Mouse (Mus musculus) ES-E14 (cell line): ENCODE results near the gene Prm3.

Experiments used
- CHD2 ChIP-seq: IDR thresholded peaks from 2 replicates; pipeline ENCODE4 v1.6.1; 2014; ENCODE audit warnings: mild to moderate bottlenecking, low read depth, low read length, inconsistent platforms
- HCFC1 ChIP-seq: IDR thresholded peaks from 2 replicates; pipeline ENCODE4 v1.6.1; 2012; ENCODE audit warnings: low read length, inconsistent platforms, borderline replicate concordance; ENCODE audit not compliant: insufficient read depth
- MAFK ChIP-seq: IDR thresholded peaks from 2 replicates; pipeline ENCODE4 v1.6.1; 2014; ENCODE audit warnings: mild to moderate bottlenecking, low read depth, low read length, inconsistent platforms; ENCODE audit not compliant: insufficient read depth
- ZC3H11A ChIP-seq: IDR thresholded peaks from 2 replicates; pipeline ENCODE4 v1.6.1; 2012; ENCODE audit warnings: low read depth, mild to moderate bottlenecking, inconsistent platforms, low read length, borderline replicate concordance
- ZNF384 ChIP-seq: IDR thresholded peaks from 2 replicates; pipeline ENCODE4 v1.6.1; 2012; ENCODE audit warnings: low read depth, low read length, inconsistent platforms

DNA sequence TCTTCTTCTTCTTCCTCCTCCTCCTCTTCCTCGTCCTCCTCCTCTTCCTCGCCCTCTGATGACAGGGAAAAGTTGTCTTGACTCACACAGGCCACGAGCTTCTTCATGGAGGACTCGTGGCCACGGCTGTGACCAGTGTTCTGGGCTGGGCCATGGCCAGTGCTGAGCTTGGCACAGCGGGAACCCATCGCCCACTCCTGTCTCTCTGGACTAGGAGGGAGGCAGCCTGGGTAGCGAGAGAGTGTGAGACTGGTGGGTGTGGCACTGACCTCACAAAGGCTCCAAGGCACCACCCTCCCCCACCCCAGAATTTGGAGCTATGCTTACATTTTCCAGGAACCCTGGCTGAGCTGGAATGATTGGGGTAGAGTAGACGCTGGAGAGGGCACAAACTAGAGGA is at the start of gene Prm3:
- TF ChIP-seq MAFK (no peak), ZC3H11A (no peak), HCFC1 (no peak), CHD2 (no peak), ZNF384 (no peak)
